Mouse (Mus musculus) C2C12 (cell line): ENCODE measurements around the gene Msh6.

Source experiments
- CEBPB ChIP-seq: IDR thresholded peaks from one replicate; pipeline ENCODE4 v1.6.1; 2011; ENCODE audit warnings: low read depth, mild to moderate bottlenecking, control low read depth, moderate library complexity
- CTCF ChIP-seq: IDR thresholded peaks from one replicate; pipeline ENCODE4 v1.5.1; 2011; ENCODE audit not compliant: control insufficient read depth, insufficient read depth, insufficient read length
- FOSL1 ChIP-seq: IDR thresholded peaks from one replicate; pipeline ENCODE4 v1.8.0; 2011; ENCODE audit warnings: mild to moderate bottlenecking, low read length; ENCODE audit not compliant: poor library complexity, insufficient read depth, severe bottlenecking
- MYOD1 ChIP-seq: IDR thresholded peaks from one replicate; pipeline ENCODE4 v1.6.1; 2011; ENCODE audit warnings: low read depth; ENCODE audit not compliant: control insufficient read depth, insufficient read length
- USF1 ChIP-seq: IDR thresholded peaks from one replicate; pipeline ENCODE4 v1.6.1; 2011; ENCODE audit warnings: low read depth, mild to moderate bottlenecking, control low read depth, moderate library complexity

GRCm38 (mm10) chr17:87936156-87936555 lies 38.7 kb upstream of the Msh6 start:
- TF ChIP-seq CTCF (no peak), USF1 (no peak), CEBPB (no peak), MYOD1 (no peak), FOSL1 (no peak)
